Mouse (Mus musculus) liver, postnatal 0 days (tissue): ENCODE data around the gene Gm44805. TPM values are rescaled to one million over a fixed set of nuclear protein-coding genes. Genes with fewer than 3 reads are reported as not detected.

Experiments used
- ATAC-seq: fragments of 200-750 bp; cut with Nextera tagmentation; 2 replicates; pipeline ENCODE4 v1.8.0; 2017; ENCODE audit warnings: mild to moderate bottlenecking, moderate library complexity
- DNase-seq: peaks from one replicate; pipeline ENCODE4 v3.0.0-alpha.2; 2016
- H3K27ac ChIP-seq: fragments of 300-500 bp; sonication (generic); 2 replicates; pipeline ENCODE4 v1.5.1; 2014; ENCODE audit warnings: antibody characterized with exemption, moderate library complexity, mild to moderate bottlenecking, low read depth
- H3K27me3 ChIP-seq: fragments of 300-500 bp; sonication (generic); 2 replicates; pipeline ENCODE4 v1.6.1; 2014; ENCODE audit warnings: low read length, control low read depth, mixed read lengths; ENCODE audit not compliant: insufficient read depth
- H3K36me3 ChIP-seq: fragments of 300-500 bp; sonication (generic); replicated peaks from 2 replicates; pipeline ENCODE4 v1.6.1; 2014; ENCODE audit warnings: mild to moderate bottlenecking, control low read depth, low read length, moderate library complexity, mixed read lengths; ENCODE audit not compliant: insufficient read depth
- H3K4me1 ChIP-seq: fragments of 300-500 bp; sonication (generic); 2 replicates; pipeline ENCODE4 v1.6.1; 2014; ENCODE audit warnings: antibody characterized with exemption, mild to moderate bottlenecking, control low read depth; ENCODE audit not compliant: insufficient read depth
- H3K4me2 ChIP-seq: fragments of 300-500 bp; sonication (generic); 2 replicates; pipeline ENCODE4 v1.6.1; 2014; ENCODE audit warnings: low read depth, mild to moderate bottlenecking, low read length, moderate library complexity, mixed read lengths
- H3K4me3 ChIP-seq: fragments of 300-500 bp; sonication (generic); 2 replicates; pipeline ENCODE4 v1.5.1; 2014; ENCODE audit warnings: low read depth, low read length
- H3K9ac ChIP-seq: fragments of 300-500 bp; sonication (generic); replicated peaks from 2 replicates; pipeline ENCODE4 v1.6.1; 2014; ENCODE audit warnings: mild to moderate bottlenecking, moderate library complexity
- H3K9me3 ChIP-seq: fragments of 300-500 bp; sonication (generic); 2 replicates; pipeline ENCODE4 v1.6.1; 2016; ENCODE audit warnings: mild to moderate bottlenecking, control low read depth, low read length, mixed read lengths
- CTCF ChIP-seq: sonication (generic); IDR thresholded peaks from 2 replicates; pipeline ENCODE4 v1.5.1; 2016; ENCODE audit warnings: antibody characterized with exemption, low read depth
- EP300 ChIP-seq: IDR thresholded peaks from 2 replicates; pipeline ENCODE4 v1.6.1; 2016; ENCODE audit warnings: antibody characterized with exemption, low read depth, mild to moderate bottlenecking
- WGBS: fragments of 180-500 bp; shearing (Covaris S2); extraction: QIAGEN DNeasy Blood & Tissue Kit; methylation state at CpG from one replicate; pipeline ENCODE4 v1.1.7; 2014; ENCODE audit not compliant: insufficient replicate concordance; 5-methylcytosine and 5-hydroxymethylcytosine counted together
- polyA plus RNA-seq: library from polyadenylated mRNA; unstranded; fragments of >200 nt; fragmentation: Nextera tagmentation; extraction: Ambion mirVana; gene quantifications from 2 replicates; pipeline ENCODE4 v1.2.1, GENCODE M21; 2015

Gene Gm44805
- polyA plus RNA-seq, 1 experiment from 2014 or later = 187 TPM

GRCm38 (mm10) chr7:19651063-19651786 is 30.0 kb downstream of the Gm44805 start:
- no peak overlapping the region for H3K27ac ChIP-seq

GRCm38 (mm10) chr7:19641223-19641622 is 40.0 kb downstream of the Gm44805 start:
- DNase-seq (no peak), ATAC-seq (no peak)
- TF ChIP-seq EP300 = no peak
- no peak for TF ChIP-seq CTCF
- H3K4me2 ChIP-seq = no peak overlapping the region
- peaks cover 85% of the 10 kb centered on the region for H3K36me3 ChIP-seq
- H3K9me3 ChIP-seq = no peaks in the 10 kb centered on the region
- H3K27me3 ChIP-seq = no peaks in the 10 kb centered on the region
- H3K27ac ChIP-seq = no peak overlapping the region
- 94% methylated on average over 4 of the region's 4 CpGs for WGBS
- no peak overlapping the region for H3K9ac ChIP-seq
- H3K4me3 ChIP-seq = no peak overlapping the region
- no peaks in the 10 kb centered on the region for H3K4me1 ChIP-seq

More at GRCm38 (mm10) chr7:19651063-19651786, 30.0 kb downstream of the Gm44805 start:
- H3K4me3 ChIP-seq = no peak overlapping the region
- WGBS = 56% methylated on average over 6 of the region's 6 CpGs
- H3K9me3 ChIP-seq = no peaks in the 10 kb centered on the region
- H3K4me2 ChIP-seq = no peak overlapping the region
- TF ChIP-seq CTCF = no peak
- TF ChIP-seq EP300 = no peak
- no peaks in the 10 kb centered on the region; the same call in 1 of the 2 replicates for H3K4me1 ChIP-seq
- ATAC-seq (no peak), DNase-seq (no peak)
- no peaks in the 10 kb centered on the region for H3K27me3 ChIP-seq
- no peak overlapping the region for H3K9ac ChIP-seq
- H3K36me3 ChIP-seq = peaks cover 58% of the 10 kb centered on the region

GRCm38 (mm10) chr7:19635074-19635827 is 46.0 kb downstream of the Gm44805 start:
- TF ChIP-seq EP300 (no peak), CTCF (no peak)
- WGBS = 81% methylated on average over 11 of the region's 11 CpGs
- no peaks in the 10 kb centered on the region for H3K27me3 ChIP-seq
- H3K9ac ChIP-seq = no peak overlapping the region
- no peak overlapping the region for H3K27ac ChIP-seq
- DNase-seq = no peak
- H3K9me3 ChIP-seq = no peaks in the 10 kb centered on the region
- H3K36me3 ChIP-seq = peaks cover 69% of the 10 kb centered on the region
- no peak overlapping the region for H3K4me3 ChIP-seq
- no peak for ATAC-seq
- H3K4me1 ChIP-seq = no peaks in the 10 kb centered on the region
- no peak overlapping the region for H3K4me2 ChIP-seq

GRCm38 (mm10) chr7:19634591-19634990 is 46.6 kb downstream of the Gm44805 start:
- H3K9ac ChIP-seq = no peak overlapping the region
- H3K27ac ChIP-seq = no peak overlapping the region
- no peaks in the 10 kb centered on the region for H3K27me3 ChIP-seq
- no peak overlapping the region for H3K4me2 ChIP-seq
- TF ChIP-seq EP300 (no peak), CTCF (no peak)
- H3K4me3 ChIP-seq = no peak overlapping the region
- peaks cover 65% of the 10 kb centered on the region for H3K36me3 ChIP-seq
- ATAC-seq (no peak), DNase-seq (no peak)
- WGBS = 77% methylated on average over 2 of the region's 2 CpGs
- no peaks in the 10 kb centered on the region for H3K9me3 ChIP-seq
- H3K4me1 ChIP-seq = peaks cover 4% of the 10 kb centered on the region; the same call in 1 of the 2 replicates

- Histone ChIP-seq H3K9ac (no peak overlapping the region), H3K4me2 (no peak overlapping the region), H3K4me3 (no peak overlapping the region), H3K36me3 (peaks cover 58% of the 10 kb centered on the region), H3K27me3 (no peaks in the 10 kb centered on the region), H3K9me3 (no peaks in the 10 kb centered on the region), H3K4me1 (peaks cover 7% of the 10 kb centered on the region), H3K27ac (no peak overlapping the region)
- no peak for TF ChIP-seq CTCF
- no peak for TF ChIP-seq EP300
- WGBS = 81% methylated on average over 15 of the region's 15 CpGs
- DNase-seq (no peak), ATAC-seq (no peak)
These were observed 47.4 kb downstream of the Gm44805 start for GRCm38 (mm10) chr7:19633855-19634254.

- Histone ChIP-seq H3K4me3 (no peak overlapping the region), H3K27me3 (no peaks in the 10 kb centered on the region), H3K4me1 (peaks cover 11% of the 10 kb centered on the region), H3K9ac (no peak overlapping the region), H3K9me3 (no peaks in the 10 kb centered on the region), H3K4me2 (0 out of 2 replicates have a peak overlapping the region, but pooled peaks have one; percentile 4), H3K36me3 (peaks cover 52% of the 10 kb centered on the region), H3K27ac (no peak overlapping the region; the same call in 1 of the 2 replicates)
- DNase-seq = no peak
- 89% methylated on average over 17 of the region's 17 CpGs for WGBS
- ATAC-seq = no peak
- TF ChIP-seq CTCF = no peak
These were observed 48.0 kb downstream of the Gm44805 start for GRCm38 (mm10) chr7:19633197-19633596.
